Mouse (Mus musculus) liver, postnatal 0 days (tissue): ENCODE data around the gene Srprb. TPM values are rescaled to one million over a fixed set of nuclear protein-coding genes. Genes with fewer than 3 reads are reported as not detected.
"Not testable (repeated sequence)": the region's sequence is repeated elsewhere in the genome, so short reads cannot be mapped to it uniquely, and the experiment has no call there.

Experiments
- ATAC-seq: fragments of 200-750 bp; cut with Nextera tagmentation; 2 replicates; pipeline ENCODE4 v1.8.0; 2017; ENCODE audit warnings: mild to moderate bottlenecking, moderate library complexity
- DNase-seq: peaks from one replicate; pipeline ENCODE4 v3.0.0-alpha.2; 2016
- H3K27ac ChIP-seq: fragments of 300-500 bp; sonication (generic); 2 replicates; pipeline ENCODE4 v1.5.1; 2014; ENCODE audit warnings: antibody characterized with exemption, moderate library complexity, mild to moderate bottlenecking, low read depth
- H3K27me3 ChIP-seq: fragments of 300-500 bp; sonication (generic); 2 replicates; pipeline ENCODE4 v1.6.1; 2014; ENCODE audit warnings: low read length, control low read depth, mixed read lengths; ENCODE audit not compliant: insufficient read depth
- H3K36me3 ChIP-seq: fragments of 300-500 bp; sonication (generic); replicated peaks from 2 replicates; pipeline ENCODE4 v1.6.1; 2014; ENCODE audit warnings: mild to moderate bottlenecking, control low read depth, low read length, moderate library complexity, mixed read lengths; ENCODE audit not compliant: insufficient read depth
- H3K4me1 ChIP-seq: fragments of 300-500 bp; sonication (generic); 2 replicates; pipeline ENCODE4 v1.6.1; 2014; ENCODE audit warnings: antibody characterized with exemption, mild to moderate bottlenecking, control low read depth; ENCODE audit not compliant: insufficient read depth
- H3K4me2 ChIP-seq: fragments of 300-500 bp; sonication (generic); 2 replicates; pipeline ENCODE4 v1.6.1; 2014; ENCODE audit warnings: low read depth, mild to moderate bottlenecking, low read length, moderate library complexity, mixed read lengths
- H3K4me3 ChIP-seq: fragments of 300-500 bp; sonication (generic); 2 replicates; pipeline ENCODE4 v1.5.1; 2014; ENCODE audit warnings: low read depth, low read length
- H3K9ac ChIP-seq: fragments of 300-500 bp; sonication (generic); replicated peaks from 2 replicates; pipeline ENCODE4 v1.6.1; 2014; ENCODE audit warnings: mild to moderate bottlenecking, moderate library complexity
- H3K9me3 ChIP-seq: fragments of 300-500 bp; sonication (generic); 2 replicates; pipeline ENCODE4 v1.6.1; 2016; ENCODE audit warnings: mild to moderate bottlenecking, control low read depth, low read length, mixed read lengths
- CTCF ChIP-seq: sonication (generic); IDR thresholded peaks from 2 replicates; pipeline ENCODE4 v1.5.1; 2016; ENCODE audit warnings: antibody characterized with exemption, low read depth
- EP300 ChIP-seq: IDR thresholded peaks from 2 replicates; pipeline ENCODE4 v1.6.1; 2016; ENCODE audit warnings: antibody characterized with exemption, low read depth, mild to moderate bottlenecking
- WGBS: fragments of 180-500 bp; shearing (Covaris S2); extraction: QIAGEN DNeasy Blood & Tissue Kit; methylation state at CpG from one replicate; pipeline ENCODE4 v1.1.7; 2014; ENCODE audit not compliant: insufficient replicate concordance; 5-methylcytosine and 5-hydroxymethylcytosine counted together
- polyA plus RNA-seq: library from polyadenylated mRNA; unstranded; fragments of >200 nt; fragmentation: Nextera tagmentation; extraction: Ambion mirVana; gene quantifications from 2 replicates; pipeline ENCODE4 v1.2.1, GENCODE M21; 2015

The Srprb gene
- polyA plus RNA-seq, 1 experiment from 2014 or later, result 10.8 TPM

DNA sequence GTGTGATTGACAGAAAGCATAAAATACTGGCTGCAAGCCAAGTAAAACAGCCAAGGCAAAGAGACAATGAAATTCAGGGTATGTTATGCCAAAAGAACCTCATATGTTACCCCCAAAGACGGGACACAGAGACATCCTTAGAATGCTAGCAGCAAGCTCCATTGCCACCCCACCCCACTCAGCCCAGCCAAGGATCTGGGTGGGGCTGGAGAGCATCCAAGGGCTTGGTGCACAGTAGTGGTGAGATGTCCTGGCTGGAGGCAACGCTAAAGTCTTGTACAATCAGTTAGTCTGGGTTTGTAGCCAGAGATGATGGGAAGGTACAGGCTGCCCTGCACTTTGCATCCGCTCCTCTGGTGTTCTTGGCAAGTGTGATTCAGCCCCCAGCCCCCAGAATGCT lies 21.6 kb downstream of the Srprb start:
- no peak for DNase-seq
- 55% methylated on average over 3 of the region's 3 CpGs for WGBS
- H3K27ac ChIP-seq, result no peak overlapping the region

DNA sequence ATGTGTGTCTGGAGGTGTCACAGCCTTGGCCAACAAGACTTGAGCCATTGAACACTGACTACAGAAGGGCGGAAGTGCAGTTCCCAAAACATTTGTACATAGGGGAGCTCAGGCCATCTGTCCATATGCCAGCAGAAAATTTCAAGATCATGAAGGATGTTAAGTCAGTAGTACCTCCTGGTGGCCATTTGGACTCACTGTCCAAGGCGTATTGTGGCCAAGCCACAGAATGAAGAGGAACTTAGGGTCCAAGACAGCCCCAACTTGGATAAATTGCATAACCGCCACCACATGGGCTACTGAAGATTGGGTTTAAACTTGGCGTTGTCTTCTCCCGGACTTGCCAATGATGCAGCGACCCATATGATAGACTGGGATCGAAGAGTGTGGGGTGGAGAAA lies 26.2 kb downstream of the Srprb start:
- WGBS, result 82% methylated on average over 7 of the region's 7 CpGs
- H3K9ac ChIP-seq, result no peak overlapping the region
- TF ChIP-seq CTCF (peak; percentile 17), EP300 (no peak)

More for the DNA sequence above, 21.6 kb downstream of the Srprb start:
- H3K4me2 ChIP-seq, result peak overlapping the region; percentile 75
- no peaks in the 10 kb centered on the region for H3K36me3 ChIP-seq
- no peak for ATAC-seq
- no peaks in the 10 kb centered on the region for H3K27me3 ChIP-seq
- H3K9ac ChIP-seq, result no peak overlapping the region
- H3K9me3 ChIP-seq, result no peaks in the 10 kb centered on the region
- TF ChIP-seq CTCF (no peak), EP300 (no peak)
- H3K4me3 ChIP-seq, result peak overlapping the region; percentile 52
- H3K4me1 ChIP-seq, result peaks cover 9% of the 10 kb centered on the region

DNA sequence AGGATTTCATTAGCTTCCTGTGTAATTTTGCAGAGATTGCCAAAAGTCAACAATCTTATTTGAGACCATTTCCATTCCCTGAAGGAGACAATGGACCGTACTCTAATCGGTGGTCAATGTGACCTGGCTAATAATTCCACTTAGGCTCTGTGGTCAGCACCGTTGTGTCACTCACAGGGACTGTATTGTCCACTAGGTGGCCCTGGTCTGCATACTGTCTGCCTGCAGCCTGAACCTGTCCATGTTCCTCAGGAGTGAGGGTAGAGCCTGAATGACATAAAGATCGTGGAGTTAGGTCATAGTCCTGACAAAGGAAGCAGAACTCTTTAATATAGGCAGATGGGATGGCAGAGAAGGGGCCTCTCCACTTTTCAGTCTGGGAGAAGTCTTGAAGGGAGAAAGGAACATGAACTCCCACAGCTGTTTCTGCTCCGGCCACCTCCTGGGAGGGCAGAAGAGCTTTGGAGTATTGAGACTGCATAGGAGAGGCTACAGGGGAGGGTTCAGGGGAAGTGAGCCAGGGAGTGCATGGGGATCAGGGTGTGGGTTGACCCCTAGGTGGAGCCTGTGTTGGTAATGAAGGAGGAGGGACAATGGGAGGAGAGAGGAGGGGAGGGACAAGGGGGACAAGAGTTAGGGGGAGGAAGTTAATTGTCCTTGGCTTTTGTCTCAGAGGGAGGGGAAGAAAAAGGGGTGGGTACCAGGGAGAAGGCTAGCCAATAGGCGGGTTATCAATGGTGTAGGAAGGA lies 27.0 kb downstream of the Srprb start:
- peak; percentile 40 for DNase-seq

More for the DNA sequence above, 26.2 kb downstream of the Srprb start:
- H3K4me3 ChIP-seq, result no peak overlapping the region
- H3K9me3 ChIP-seq, result no peaks in the 10 kb centered on the region
- H3K27me3 ChIP-seq, result no peaks in the 10 kb centered on the region
- H3K4me2 ChIP-seq, result no peak overlapping the region
- H3K27ac ChIP-seq, result no peak overlapping the region
- DNase-seq (no peak), ATAC-seq (no peak)
- peaks cover 5% of the 10 kb centered on the region for H3K4me1 ChIP-seq
- H3K36me3 ChIP-seq, result no peaks in the 10 kb centered on the region

DNA sequence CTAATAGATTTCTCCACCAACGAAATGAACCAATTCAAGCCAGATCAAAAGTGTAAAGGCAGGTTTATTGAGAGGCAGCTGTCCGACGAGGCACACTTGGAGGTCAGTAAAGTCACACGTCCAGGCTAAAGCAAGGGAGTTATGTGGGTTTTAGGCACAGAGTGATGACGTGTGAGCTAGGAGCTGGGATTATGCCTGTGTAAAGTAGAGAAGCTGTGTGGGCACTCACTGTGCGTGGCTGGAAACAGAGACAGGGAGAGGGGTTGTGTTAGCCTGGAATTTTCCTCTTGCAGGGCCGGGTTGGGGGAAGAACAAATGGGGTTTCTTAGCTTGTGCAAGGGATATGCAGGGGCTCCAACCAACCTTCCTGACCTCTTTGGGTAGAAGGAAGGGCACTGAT lies 33.2 kb downstream of the Srprb start:
- Histone ChIP-seq H3K27ac (no peak overlapping the region), H3K36me3 (no peaks in the 10 kb centered on the region), H3K4me1 (no peaks in the 10 kb centered on the region), H3K4me2 (no peak overlapping the region), H3K4me3 (no peak overlapping the region), H3K9ac (no peak overlapping the region), H3K9me3 (no peaks in the 10 kb centered on the region), H3K27me3 (no peaks in the 10 kb centered on the region)
- ATAC-seq (no peak), DNase-seq (no peak)
- TF ChIP-seq EP300 (no peak), CTCF (no peak)
- WGBS, result 75% methylated on average over 7 of the region's 7 CpGs

More for the DNA sequence above, 27.0 kb downstream of the Srprb start:
- H3K9ac ChIP-seq, result no peak overlapping the region
- H3K27ac ChIP-seq, result no peak overlapping the region
- TF ChIP-seq CTCF (peak; percentile 76), EP300 (no peak)
- no peak overlapping the region for H3K4me3 ChIP-seq
- H3K9me3 ChIP-seq, result no peaks in the 10 kb centered on the region
- H3K4me2 ChIP-seq, result no peak overlapping the region
- WGBS, result 55% methylated on average over 6 of the region's 6 CpGs
- ATAC-seq, result peak; percentile 62; the same call in 1 of the 2 replicates
- no peaks in the 10 kb centered on the region for H3K36me3 ChIP-seq
- no peaks in the 10 kb centered on the region for H3K27me3 ChIP-seq
- H3K4me1 ChIP-seq, result no peaks in the 10 kb centered on the region; the same call in 1 of the 2 replicates

GRCm38 (mm10) chr9:103168046-103168445 lies 33.9 kb downstream of the Srprb start:
- DNase-seq (no peak), ATAC-seq (no peak)
- Histone ChIP-seq H3K4me2 (no peak overlapping the region), H3K4me3 (no peak overlapping the region), H3K27me3 (no peaks in the 10 kb centered on the region), H3K36me3 (no peaks in the 10 kb centered on the region), H3K9ac (no peak overlapping the region), H3K27ac (no peak overlapping the region), H3K4me1 (no peaks in the 10 kb centered on the region), H3K9me3 (no peaks in the 10 kb centered on the region)
- TF ChIP-seq CTCF (no peak), EP300 (no peak)
- WGBS, result 73% methylated on average over 6 of the region's 6 CpGs

DNA sequence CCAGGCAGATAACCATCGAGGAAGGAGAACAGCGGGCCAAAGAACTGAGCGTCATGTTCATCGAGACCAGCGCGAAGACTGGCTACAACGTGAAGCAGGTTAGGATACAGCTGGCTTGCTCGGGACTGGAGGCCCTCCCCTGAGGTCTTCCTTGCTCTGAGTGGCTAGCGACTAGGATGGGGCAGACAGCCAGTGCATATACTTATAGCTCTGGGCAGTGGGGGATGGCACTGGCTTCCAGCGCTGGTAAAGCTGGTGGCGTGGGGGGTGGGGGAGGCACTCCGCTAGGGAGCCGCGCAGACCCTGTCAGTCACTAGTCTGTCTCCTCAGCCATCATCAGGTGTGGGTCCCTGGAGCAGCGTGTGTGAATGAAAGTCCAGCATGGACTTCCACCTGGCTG lies 38.1 kb downstream of the Srprb start:
- Histone ChIP-seq H3K27me3 (no peaks in the 10 kb centered on the region), H3K4me3 (no peak overlapping the region), H3K9ac (no peak overlapping the region), H3K27ac (no peak overlapping the region), H3K36me3 (no peaks in the 10 kb centered on the region), H3K4me1 (no peaks in the 10 kb centered on the region), H3K9me3 (no peaks in the 10 kb centered on the region), H3K4me2 (no peak overlapping the region)
- TF ChIP-seq EP300 (no peak), CTCF (no peak)
- WGBS, result 72% methylated on average over 15 of the region's 15 CpGs
- DNase-seq (no peak), ATAC-seq (no peak)

DNA sequence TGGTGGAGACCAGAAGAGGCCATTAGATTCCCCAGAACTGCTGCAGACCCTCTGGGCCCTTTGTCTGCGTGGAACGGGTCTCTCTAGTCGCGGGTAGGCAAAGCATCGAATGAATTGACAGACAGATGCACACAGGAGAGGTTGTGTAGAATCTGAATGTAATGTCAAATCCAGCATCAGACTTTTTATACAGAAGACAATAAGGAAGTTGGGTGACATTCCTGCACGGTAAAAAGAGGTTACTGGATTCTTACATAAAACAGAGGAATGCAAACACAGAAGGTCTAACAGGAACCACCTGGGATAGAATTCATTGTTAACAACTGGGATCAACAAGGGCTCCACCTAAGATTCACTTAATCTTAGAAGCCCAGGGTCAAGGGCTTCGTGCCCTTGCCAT lies 46.8 kb downstream of the Srprb start:
- WGBS, result 82% methylated on average over 7 of the region's 7 CpGs
- ATAC-seq, H3K27ac ChIP-seq: not testable (repeated sequence)

More for the DNA sequence above, 46.8 kb downstream of the Srprb start:
- H3K4me3 ChIP-seq, H3K27me3 ChIP-seq, H3K4me1 ChIP-seq, H3K9me3 ChIP-seq, DNase-seq, H3K36me3 ChIP-seq, H3K4me2 ChIP-seq, H3K9ac ChIP-seq: not testable (repeated sequence)
